Mouse (Mus musculus): ENCODE data around the gene Gm13287.
"Not testable (repeated sequence)": the region's sequence is repeated elsewhere in the genome, so short reads cannot be mapped to it uniquely, and the experiment has no call there.

Gm13287 gene

GRCm38 (mm10) chr4:88802954-88803353 is at the start of gene Gm13287:
TSS of gene Gm13287 (plus strand) at chr4:88803254.
- in situ Hi-C loops (cut with MboI; ENCODE audit: low sequenced_read_pairs) = not testable (repeated sequence)

DNA sequence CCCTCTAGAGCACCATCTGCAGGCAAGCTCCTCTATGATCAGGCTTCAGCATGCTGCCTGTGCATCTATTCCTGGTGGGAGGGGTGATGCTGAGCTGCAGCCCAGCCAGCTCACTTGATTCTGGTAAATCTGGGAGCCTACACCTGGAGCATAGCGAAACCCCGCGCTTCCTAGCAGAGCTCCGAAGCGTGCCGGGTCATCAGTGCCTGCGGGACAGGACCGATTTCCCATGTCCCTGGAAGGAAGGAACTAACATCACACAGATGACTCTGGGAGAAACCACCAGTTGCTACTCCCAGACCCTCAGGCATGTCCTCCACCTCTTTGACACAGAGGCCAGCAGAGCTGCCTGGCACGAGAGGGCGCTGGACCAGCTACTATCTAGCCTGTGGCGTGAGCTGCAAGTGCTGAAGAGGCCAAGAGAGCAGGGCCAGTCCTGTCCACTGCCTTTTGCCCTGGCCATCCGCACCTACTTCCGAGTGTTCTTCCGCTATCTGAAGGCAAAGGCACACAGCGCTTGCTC is 48.2 kb upstream of the Gm13287 start, which contains the start of gene Gm13271:
Gene Gm13271, plus strand, starts transcription at position 51 of the 523 bp plus-strand sequence.
- in situ Hi-C loops (cut with MboI; ENCODE audit: low sequenced_read_pairs) = not testable (repeated sequence)

- in situ Hi-C loops (cut with MboI; ENCODE audit: low sequenced_read_pairs) = not testable (repeated sequence)
Observed at GRCm38 (mm10) chr4:88756581-88757513, 46.2 kb upstream of the Gm13287 start.

DNA sequence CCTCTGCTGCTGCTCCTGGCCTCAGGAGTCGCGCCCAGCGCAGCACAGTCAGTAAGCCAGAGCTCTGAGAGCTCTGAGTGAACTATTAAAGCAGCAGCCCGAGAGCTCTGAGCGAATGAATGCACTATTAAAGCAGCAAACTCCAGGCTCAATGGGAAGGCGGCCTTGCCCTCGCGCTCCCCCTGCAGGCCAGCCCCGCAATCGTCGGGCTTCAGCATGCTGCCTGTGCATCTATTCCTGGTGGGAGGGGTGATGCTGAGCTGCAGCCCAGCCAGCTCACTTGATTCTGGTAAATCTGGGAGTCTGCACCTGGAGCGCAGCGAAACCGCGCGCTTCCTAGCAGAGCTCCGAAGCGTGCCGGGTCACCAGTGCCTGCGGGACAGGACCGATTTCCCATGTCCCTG is 45.4 kb upstream of the Gm13287 start:
- in situ Hi-C loops (cut with MboI; ENCODE audit: low sequenced_read_pairs) = not testable (repeated sequence)

DNA sequence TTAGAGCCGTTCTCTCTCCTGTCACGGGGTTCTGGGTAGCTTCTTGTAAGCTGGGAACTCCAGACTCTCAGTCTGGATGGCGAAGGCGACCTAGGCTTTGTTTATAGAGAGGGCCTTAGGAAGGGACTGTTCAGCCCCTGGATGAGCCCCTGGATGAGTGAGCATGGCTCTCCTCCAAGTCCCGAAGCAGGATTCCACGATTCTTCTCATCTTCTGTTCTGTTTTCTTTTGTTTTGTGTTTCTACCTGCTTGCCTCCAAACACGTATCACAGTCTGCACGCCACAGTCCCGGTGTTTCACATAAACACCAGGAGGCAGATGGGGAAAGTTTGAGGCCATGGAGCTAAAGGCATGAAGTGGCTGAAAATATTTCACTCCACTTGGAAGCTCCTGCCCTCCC is 44.3 kb upstream of the Gm13287 start:
- in situ Hi-C loops (cut with MboI; ENCODE audit: low sequenced_read_pairs) = not testable (repeated sequence)

DNA sequence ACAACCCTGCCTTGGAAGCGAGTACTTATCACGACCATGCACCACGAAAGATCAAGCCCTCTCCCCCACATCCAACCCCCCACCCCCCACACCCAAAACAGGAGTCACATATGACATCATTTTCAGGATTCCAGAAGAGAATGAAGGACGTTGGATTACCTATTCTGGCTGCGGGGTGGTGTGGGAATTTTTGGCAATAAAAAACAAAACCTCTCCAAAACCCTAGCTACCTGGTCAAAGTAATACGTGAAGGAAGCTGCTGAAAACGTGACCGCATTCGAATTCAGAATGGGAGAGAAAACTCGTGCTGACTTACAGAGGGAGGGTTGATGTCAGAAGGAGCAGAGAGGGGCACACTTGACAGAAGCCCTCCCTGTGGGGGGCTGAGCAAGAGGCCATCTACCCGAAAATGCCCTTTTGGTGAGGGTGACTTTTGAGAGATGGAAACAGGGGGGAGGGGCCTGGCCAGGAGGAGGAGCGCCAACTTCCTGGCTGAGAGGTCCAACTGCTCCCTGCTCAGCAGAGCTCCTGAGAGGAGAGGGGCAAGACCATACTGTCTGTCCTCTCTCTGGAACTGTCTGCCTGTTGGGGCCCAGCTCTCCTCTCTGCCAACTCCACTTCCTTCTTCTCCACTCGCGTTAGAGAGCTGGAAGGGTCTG is 43.3 kb upstream of the Gm13287 start, which contains the start of gene Gm13283:
Gene Gm13283, plus strand, starts transcription at position 510 of the 659 bp plus-strand sequence.
- in situ Hi-C loops (cut with MboI; ENCODE audit: low sequenced_read_pairs) = not testable (repeated sequence)

DNA sequence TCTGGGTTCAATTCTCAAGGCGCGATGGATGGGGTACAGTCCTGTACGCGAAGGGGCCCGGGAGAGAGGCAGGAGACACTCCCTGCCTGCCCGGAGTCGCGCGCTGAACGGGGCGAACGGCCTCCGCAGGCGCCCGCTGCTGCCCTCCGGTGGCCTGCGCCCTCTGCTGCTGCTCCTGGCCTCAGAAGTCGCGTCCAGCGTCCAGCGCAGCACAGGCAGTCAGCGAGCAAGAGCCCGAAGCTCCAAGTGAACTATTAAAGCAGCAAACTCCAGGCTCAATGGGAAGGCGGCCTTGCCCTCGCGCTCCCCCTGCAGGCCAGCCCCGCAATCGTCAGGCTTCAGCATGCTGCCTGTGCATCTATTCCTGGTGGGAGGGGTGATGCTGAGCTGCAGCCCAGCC is 42.6 kb upstream of the Gm13287 start:
- in situ Hi-C loops (cut with MboI; ENCODE audit: low sequenced_read_pairs) = not testable (repeated sequence)

DNA sequence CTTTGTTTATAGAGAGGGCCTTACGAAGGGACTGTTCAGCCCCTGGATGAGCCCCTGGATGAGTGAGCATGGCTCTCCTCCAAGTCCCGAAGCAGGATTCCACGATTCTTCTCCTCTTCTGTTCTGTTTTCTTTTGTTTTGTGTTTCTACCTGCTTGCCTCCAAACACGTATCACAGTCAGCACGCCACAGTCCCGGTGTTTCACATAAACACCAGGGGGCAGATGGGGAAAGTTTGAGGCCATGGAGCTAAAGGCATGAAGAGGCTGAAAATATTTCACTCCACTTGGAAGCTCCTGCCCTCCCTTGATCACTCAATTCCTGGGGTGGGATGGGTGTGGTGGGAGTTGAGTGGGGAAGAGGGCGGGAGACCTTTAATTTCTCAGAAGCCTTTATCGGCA is 41.3 kb upstream of the Gm13287 start:
- in situ Hi-C loops (cut with MboI; ENCODE audit: low sequenced_read_pairs) = not testable (repeated sequence)

- in situ Hi-C loops (cut with MboI; ENCODE audit: low sequenced_read_pairs) = not testable (repeated sequence)
Observed at GRCm38 (mm10) chr4:88762341-88762740, 40.7 kb upstream of the Gm13287 start.

DNA sequence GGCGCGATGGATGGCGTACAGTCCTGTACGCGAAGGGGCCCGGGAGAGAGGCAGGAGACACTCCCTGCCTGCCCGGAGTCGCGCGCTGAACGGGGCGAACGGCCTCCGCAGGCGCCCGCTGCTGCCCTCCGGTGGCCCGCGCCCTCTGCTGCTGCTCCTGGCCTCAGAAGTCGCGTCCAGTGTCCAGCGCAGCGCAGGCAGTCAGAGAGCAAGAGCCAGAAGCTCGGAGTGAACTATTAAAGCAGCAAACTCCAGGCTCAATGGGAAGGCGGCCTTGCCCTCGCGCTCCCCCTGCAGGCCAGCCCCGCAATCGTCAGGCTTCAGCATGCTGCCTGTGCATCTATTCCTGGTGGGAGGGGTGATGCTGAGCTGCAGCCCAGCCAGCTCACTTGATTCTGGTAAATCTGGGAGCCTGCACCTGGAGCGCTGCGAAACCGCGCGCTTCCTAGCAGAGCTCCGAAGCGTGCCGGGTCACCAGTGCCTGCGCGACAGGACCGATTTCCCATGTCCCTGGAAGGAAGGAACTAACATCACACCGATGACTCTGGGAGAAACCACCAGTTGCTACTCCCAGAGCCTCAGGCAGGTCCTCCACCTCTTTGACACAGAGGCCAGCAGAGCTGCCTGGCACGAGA is 39.6 kb upstream of the Gm13287 start:
- in situ Hi-C loops (cut with MboI; ENCODE audit: low sequenced_read_pairs) = not testable (repeated sequence)

DNA sequence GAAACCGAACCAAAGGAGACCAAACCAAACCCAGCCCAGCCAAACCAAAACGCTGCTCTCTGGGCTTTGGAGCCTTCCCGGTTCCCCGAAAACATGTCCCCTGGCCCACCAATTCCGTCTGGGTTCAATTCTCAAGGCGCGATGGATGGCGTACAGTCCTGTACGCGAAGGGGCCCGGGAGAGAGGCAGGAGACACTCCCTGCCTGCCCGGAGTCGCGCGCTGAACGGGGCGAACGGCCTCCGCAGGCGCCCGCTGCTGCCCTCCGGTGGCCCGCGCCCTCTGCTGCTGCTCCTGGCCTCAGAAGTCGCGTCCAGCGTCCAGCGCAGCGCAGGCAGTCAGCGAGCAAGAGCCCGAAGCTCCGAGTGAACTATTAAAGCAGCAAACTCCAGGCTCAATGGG is 29.5 kb upstream of the Gm13287 start, which contains the start of gene Gm13290:
Gene Gm13290, plus strand, starts transcription at position 301 of the 400 bp plus-strand sequence.
- in situ Hi-C loops (cut with MboI; ENCODE audit: low sequenced_read_pairs) = not testable (repeated sequence)

DNA sequence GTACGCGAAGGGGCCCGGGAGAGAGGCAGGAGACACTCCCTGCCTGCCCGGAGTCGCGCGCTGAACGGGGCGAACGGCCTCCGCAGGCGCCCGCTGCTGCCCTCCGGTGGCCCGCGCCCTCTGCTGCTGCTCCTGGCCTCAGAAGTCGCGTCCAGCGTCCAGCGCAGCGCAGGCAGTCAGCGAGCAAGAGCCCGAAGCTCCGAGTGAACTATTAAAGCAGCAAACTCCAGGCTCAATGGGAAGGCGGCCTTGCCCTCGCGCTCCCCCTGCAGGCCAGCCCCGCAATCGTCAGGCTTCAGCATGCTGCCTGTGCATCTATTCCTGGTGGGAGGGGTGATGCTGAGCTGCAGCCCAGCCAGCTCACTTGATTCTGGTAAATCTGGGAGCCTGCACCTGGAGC is 26.4 kb upstream of the Gm13287 start, which contains the start of gene Gm13289:
Gene Gm13289, plus strand, starts transcription at position 301 of the 400 bp plus-strand sequence.
- in situ Hi-C loops (cut with MboI; ENCODE audit: low sequenced_read_pairs) = not testable (repeated sequence)

DNA sequence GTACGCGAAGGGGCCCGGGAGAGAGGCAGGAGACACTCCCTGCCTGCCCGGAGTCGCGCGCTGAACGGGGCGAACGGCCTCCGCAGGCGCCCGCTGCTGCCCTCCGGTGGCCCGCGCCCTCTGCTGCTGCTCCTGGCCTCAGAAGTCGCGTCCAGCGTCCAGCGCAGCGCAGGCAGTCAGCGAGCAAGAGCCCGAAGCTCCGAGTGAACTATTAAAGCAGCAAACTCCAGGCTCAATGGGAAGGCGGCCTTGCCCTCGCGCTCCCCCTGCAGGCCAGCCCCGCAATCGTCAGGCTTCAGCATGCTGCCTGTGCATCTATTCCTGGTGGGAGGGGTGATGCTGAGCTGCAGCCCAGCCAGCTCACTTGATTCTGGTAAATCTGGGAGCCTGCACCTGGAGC is 23.5 kb upstream of the Gm13287 start, which contains the start of gene Gm13272:
Gene Gm13272, plus strand, starts transcription at position 301 of the 400 bp plus-strand sequence.
- in situ Hi-C loops (cut with MboI; ENCODE audit: low sequenced_read_pairs) = not testable (repeated sequence)

- in situ Hi-C loops (cut with MboI; ENCODE audit: low sequenced_read_pairs) = not testable (repeated sequence)
Observed at GRCm38 (mm10) chr4:88780320-88780719, 22.7 kb upstream of the Gm13287 start.

DNA sequence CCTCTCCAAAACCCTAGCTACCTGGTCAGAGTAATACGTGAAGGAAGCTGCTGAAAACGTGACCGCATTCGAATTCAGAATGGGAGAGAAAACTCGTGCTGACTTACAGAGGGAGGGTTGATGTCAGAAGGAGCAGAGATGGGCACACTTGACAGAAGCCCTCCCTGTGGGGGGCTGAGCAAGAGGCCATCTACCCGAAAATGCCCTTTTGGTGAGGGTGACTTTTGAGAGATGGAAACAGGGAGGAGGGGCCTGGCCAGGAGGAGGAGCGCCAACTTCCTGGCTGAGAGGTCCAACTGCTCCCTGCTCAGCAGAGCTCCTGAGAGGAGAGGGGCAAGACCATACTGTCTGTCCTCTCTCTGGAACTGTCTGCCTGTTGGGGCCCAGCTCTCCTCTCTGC is 21.2 kb upstream of the Gm13287 start, which contains the start of gene Ifnz:
Gene Ifnz, plus strand, starts transcription at position 301 of the 400 bp plus-strand sequence.
- in situ Hi-C loops (cut with MboI; ENCODE audit: low sequenced_read_pairs) = not testable (repeated sequence)

DNA sequence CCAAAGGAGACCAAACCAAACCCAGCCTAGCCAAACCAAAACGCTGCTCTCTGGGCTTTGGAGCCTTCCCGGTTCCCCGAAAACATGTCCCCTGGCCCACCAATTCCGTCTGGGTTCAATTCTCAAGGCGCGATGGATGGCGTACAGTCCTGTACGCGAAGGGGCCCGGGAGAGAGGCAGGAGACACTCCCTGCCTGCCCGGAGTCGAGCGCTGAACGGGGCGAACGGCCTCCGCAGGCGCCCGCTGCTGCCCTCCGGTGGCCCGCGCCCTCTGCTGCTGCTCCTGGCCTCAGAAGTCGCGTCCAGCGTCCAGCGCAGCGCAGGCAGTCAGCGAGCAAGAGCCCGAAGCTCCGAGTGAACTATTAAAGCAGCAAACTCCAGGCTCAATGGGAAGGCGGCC is 20.7 kb upstream of the Gm13287 start:
- in situ Hi-C loops (cut with MboI; ENCODE audit: low sequenced_read_pairs) = not testable (repeated sequence)

DNA sequence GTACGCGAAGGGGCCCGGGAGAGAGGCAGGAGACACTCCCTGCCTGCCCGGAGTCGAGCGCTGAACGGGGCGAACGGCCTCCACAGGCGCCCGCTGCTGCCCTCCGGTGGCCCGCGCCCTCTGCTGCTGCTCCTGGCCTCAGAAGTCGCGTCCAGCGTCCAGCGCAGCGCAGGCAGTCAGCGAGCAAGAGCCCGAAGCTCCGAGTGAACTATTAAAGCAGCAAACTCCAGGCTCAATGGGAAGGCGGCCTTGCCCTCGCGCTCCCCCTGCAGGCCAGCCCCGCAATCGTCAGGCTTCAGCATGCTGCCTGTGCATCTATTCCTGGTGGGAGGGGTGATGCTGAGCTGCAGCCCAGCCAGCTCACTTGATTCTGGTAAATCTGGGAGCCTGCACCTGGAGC is 17.6 kb upstream of the Gm13287 start, which contains the start of gene Gm13276:
Gene Gm13276, plus strand, starts transcription at position 301 of the 400 bp plus-strand sequence.
- in situ Hi-C loops (cut with MboI; ENCODE audit: low sequenced_read_pairs) = not testable (repeated sequence)

DNA sequence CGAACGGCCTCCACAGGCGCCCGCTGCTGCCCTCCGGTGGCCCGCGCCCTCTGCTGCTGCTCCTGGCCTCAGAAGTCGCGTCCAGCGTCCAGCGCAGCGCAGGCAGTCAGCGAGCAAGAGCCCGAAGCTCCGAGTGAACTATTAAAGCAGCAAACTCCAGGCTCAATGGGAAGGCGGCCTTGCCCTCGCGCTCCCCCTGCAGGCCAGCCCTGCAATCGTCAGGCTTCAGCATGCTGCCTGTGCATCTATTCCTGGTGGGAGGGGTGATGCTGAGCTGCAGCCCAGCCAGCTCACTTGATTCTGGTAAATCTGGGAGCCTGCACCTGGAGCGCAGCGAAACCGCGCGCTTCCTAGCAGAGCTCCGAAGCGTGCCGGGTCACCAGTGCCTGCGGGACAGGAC is 14.7 kb upstream of the Gm13287 start, which contains the start of gene Gm13277:
Gene Gm13277, plus strand, starts transcription at position 231 of the 400 bp plus-strand sequence.
- in situ Hi-C loops (cut with MboI; ENCODE audit: low sequenced_read_pairs) = not testable (repeated sequence)

DNA sequence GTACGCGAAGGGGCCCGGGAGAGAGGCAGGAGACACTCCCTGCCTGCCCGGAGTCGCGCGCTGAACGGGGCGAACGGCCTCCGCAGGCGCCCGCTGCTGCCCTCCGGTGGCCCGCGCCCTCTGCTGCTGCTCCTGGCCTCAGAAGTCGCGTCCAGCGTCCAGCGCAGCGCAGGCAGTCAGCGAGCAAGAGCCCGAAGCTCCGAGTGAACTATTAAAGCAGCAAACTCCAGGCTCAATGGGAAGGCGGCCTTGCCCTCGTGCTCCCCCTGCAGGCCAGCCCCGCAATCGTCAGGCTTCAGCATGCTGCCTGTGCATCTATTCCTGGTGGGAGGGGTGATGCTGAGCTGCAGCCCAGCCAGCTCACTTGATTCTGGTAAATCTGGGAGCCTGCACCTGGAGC is 11.8 kb upstream of the Gm13287 start, which contains the start of gene Gm13278:
Gene Gm13278, plus strand, starts transcription at position 301 of the 400 bp plus-strand sequence.
- in situ Hi-C loops (cut with MboI; ENCODE audit: low sequenced_read_pairs) = not testable (repeated sequence)
